10 mouse cellular contexts compared by ENCODE assay signal in genomic region chr17:12588801-12589247, GRCm38 (mm10). TPM values are rescaled to one million over a fixed set of nuclear protein-coding genes. Genes with fewer than 3 reads are reported as not detected.
DNase-seq lines count a peak whose midpoint lies in the region.
"Had no signal": no experiment of that assay in that cellular context is flagged by ENCODE, and none has a peak within 500 bp of the region (broad histone marks: within the 10 kb centered on the region; RNA-seq: fewer than 3 reads in every experiment).

No protein-coding gene starts in this region.

- DNase-seq in cerebellum, postnatal 10 days, result peak; percentile 80 to 84
- DNase-seq in cerebellum, adult 9-11 months, result no peak
- DNase-seq in left cerebral cortex, postnatal 4 days, result peak; percentile 85
- DNase-seq in left cerebral cortex, adult 8-10 months (ENCODE audit: low spot score in 2 of 2), result no peak
- DNase-seq in Muller cell, postnatal 12 days (ENCODE audit: inconsistent ontology term), result peak; percentile 51
- DNase-seq in kidney, postnatal 10 days, result peak; percentile 49
- no peak for DNase-seq in spleen, adult 18-20 months
- DNase-seq in layer of hippocampus, postnatal 36 days, result no peak
- DNase-seq: adrenal gland, postnatal 14 days had no signal

- intact Hi-C loops in left cerebral cortex, postnatal 4 days (cut with DNase I), result no loop called here

RNA-seq across cellular contexts. Expression of gene Slc22a2, which starts 4.9 kb away (rescaled TPM):
- 1 to 10 TPM in 1 of 2 experiments, under 1 TPM in 1; 0.89 to 1.2 TPM for total RNA-seq in left cerebral cortex, postnatal 4 days (2021)
- 1 to 10 TPM in 3 of 4 experiments, under 1 TPM in 1; 0.98 to 1.7 (median 1.4) TPM for total RNA-seq in left cerebral cortex, adult 8-10 months (2022)
- total RNA-seq in layer of hippocampus, postnatal 36 days (2021), result under 1 TPM; 0.15 to 0.23 TPM
- total RNA-seq: common myeloid progenitor, adult 5-6 weeks had no signal

Comparison
In these comparisons a context has a peak if more than half of its experiments do, and no peak if none do; other contexts are left out.
1. DNase-seq: peak in cerebellum, postnatal 10 days (2 of 2), left cerebral cortex, postnatal 4 days (single experiment), Muller cell, postnatal 12 days (single experiment) and kidney, postnatal 10 days (single experiment); none in cerebellum, adult 9-11 months (single experiment), left cerebral cortex, adult 8-10 months (0 of 2), spleen, adult 18-20 months (0 of 2) and layer of hippocampus, postnatal 36 days (0 of 2).